Mouse (Mus musculus): Measurements from ENCODE around the gene Gm11060.

GRCm38 (mm10) chr2:105072496-105072895 is 19.3 kb upstream of the Gm11060 start:
- TF ChIP-seq EP300 (IDR thresholded peaks at IDR 0.05; ENCODE audit: low read depth), result no peak
- peak; percentile 34 for TF ChIP-seq CTCF (IDR thresholded peaks at IDR 0.05; ENCODE audit: low read depth)

Data from liver, postnatal 0 days (tissue).